Mouse (Mus musculus): ENCODE measurements around the gene Wfdc21. TPM values are rescaled to one million over a fixed set of nuclear protein-coding genes. Genes with fewer than 3 reads are reported as not detected.

The Wfdc21 gene
- total RNA-seq, 2 experiments from 2014 or later: not detected

DNA sequence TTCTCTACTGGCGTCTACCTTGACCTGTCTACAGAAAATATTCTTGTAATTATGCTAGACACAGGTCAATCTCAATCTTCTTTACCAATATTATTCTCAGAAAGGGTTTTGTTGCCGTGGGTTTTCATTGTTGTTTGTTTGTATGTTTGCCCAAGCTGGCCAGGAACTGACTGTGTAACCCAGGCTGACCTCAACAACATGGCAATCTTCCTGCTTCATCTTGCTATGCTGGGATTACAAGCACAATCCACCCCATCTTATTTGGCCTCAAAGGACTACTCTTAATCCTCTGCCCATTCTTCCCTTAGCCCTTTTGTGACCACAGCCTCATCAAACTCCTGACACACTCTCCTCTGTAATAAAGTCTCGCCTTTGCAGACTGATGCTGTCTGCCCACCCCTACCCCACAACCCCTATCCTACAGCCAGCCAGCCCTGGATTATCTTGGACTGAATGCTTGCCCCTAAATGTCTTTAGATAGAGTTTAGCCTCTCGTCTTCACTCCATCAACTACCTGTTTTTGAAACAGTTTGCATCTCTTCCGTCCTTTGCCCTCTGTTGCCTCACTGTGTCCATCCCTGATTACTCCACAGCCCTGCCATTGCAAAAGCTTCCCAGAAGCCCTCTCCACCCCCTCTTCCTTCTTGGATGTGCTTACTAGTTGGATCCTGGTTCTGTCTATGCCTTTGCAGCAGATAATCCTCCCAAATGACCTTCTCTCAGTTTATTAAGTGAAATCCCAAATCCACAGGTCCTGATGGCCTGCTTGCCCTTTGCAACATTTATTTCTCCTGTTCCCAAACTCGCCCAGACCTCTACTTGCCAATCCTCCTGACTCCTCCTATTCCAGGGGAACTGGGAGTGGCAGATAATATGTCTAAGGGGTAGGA, 881 bp downstream of the Wfdc21 start:
- no peak for DNase-seq
- intact Hi-C loops (cut with DNase I): no loop called here

DNA sequence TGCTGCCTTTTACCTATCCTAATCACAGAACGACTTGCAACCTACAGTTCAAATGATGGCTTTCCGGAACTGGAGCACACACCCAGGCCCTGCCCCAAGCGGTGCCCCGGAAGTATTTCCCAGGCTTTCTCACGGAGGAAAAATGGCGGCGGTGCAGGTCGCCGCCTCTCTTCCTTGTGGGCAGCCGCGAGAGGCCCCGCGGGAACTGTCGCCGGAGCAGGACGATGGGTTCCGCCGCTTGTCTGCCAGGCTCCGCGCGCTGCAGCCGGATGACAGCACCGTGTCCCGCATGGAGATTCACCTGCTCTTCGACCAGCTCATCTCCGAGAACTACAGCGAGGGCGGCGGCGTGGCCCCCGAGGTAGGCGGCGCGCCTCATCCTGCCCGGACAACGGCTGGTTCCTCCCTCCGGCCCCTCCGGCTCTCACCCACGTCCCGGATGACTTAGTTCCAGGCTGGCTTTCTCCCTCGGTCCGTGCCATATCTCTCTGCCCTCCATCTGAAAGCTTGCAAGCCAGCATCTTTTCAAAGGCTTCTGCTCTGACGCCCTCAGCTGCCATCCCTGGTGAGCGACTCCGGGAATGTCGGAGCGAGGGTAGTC, 6.9 kb downstream of the Wfdc21 start, which contains the start of gene Heatr6:
Gene Heatr6 (plus strand): TSS at position 116 of the 601 bp plus-strand sequence.
- DNase-seq: peak; percentile 81 to 87
- intact Hi-C loops (cut with DNase I): no loop called here

DNA sequence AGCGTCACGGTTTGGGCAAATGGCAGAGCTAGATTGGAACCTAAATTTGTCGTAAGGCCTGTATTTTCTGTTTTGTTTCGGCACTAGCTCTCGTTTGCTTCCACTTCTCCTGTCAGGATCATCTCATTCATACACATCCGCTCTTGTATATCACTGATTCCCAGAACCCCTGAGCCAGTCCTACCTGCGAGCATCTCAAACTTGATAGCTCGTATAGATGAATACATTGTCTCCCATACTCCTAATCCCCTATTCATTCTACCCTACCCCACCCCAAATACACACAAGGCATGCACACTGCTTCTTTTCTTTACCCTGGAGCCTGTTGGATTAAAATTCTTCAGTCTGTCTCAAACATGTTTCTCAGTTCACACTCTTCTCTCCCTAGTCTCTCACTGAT, 7.5 kb downstream of the Wfdc21 start:
- intact Hi-C loops (cut with DNase I): no loop called here
- no peak for DNase-seq

DNA sequence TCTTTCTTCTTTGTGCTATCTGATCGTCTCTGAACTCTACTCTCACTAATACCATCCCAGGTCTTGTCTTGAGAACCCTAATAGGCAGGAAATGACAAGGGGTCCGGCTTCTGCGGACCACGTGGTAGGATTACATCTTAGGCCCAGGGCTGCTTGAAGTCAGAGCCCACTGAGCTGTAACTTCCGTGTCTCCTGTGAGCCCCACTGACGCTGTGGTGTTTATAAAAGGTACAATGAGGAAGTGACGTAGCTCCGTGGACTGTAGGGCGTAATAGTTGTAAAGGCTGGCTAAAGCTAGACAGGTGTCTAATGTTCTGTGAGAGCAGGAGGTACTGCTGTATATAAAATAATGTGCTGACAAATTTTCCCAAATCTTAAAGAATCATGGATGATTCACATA, 20.6 kb downstream of the Wfdc21 start:
- intact Hi-C loops (cut with DNase I): no loop called here

DNA sequence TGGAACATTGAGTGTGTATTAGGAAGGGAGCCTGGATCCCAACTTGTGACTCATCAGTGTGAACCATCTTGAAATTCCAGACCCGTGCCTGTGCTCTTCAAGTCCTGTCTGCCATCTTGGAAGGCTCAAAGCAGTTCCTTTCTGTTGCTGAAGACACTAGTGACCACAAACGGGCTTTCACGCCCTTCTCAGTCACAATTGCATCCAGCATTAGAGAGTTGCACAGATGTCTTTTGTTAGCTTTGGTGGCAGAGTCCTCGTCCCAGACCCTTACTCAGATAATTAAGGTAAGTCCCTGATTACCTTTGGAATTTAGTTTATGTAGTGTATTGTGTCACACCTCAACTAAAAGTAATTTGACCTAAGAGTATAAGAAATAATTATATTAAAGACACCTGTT, 22.2 kb downstream of the Wfdc21 start:
- intact Hi-C loops (cut with DNase I): no loop called here
- DNase-seq: no peak

More for the DNA sequence above, 20.6 kb downstream of the Wfdc21 start:
- DNase-seq: no peak

DNA sequence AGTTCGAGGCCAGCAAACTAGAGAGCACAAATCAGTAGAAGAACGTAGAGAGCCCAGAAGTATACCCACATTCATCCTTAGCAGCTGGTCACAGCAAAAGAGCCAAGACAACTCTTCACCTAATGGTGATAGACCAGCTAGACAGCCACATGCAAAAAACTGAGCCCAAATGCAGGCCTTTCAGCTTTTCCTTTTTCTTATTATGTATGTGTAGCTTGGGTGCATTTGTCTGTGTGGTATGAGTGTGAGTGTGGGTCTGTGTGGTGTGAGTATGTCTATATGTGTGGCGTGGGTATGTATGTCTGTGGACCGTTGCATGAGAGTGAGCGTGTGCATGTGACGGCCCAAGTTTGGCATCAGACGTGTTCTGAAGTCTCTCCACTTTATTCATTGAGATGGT, 24.3 kb downstream of the Wfdc21 start:
- DNase-seq: no peak
- intact Hi-C loops (cut with DNase I): no loop called here

DNA sequence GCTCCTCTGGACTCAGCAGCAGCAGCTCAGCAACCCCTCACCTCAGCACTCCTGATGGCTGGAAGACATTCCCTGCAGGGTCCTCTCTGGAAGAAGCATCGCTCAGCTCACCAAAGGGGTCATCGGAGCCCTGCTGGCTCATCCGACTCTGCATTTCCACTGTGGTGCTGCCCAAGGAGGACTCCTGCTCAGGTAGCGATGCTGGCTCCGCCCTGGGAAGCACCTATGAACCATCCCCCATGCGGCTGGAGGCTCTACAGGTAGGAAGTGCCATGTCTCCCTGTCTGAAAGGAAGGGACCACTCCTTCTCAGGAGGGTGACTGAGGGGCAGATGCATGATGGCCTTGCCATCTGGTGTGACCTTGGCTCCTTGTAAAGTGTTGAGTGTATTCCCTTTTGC, 25.6 kb downstream of the Wfdc21 start:
- no peak for DNase-seq
- intact Hi-C loops (cut with DNase I): no loop called here

DNA sequence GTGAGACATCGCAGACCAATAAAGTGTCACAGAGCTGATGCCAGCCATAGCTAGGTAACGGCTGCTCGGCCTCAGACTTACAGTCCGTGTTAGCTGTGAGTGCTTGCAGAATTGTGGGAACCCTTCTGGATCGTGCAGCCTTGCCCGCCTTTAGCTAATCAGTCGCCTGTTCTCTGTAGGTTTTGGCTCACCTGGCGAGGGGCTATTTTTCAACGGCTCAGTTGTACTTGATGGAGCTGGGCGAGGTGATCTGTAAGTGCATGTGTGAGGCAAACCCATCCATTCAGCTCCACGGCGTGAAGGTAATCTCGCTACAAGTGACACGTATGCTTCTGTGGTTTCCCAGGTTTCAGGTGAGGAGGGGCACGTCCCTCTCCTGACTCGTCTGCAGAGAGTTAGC, 27.0 kb downstream of the Wfdc21 start:
- no peak for DNase-seq
- intact Hi-C loops (cut with DNase I): no loop called here

DNA sequence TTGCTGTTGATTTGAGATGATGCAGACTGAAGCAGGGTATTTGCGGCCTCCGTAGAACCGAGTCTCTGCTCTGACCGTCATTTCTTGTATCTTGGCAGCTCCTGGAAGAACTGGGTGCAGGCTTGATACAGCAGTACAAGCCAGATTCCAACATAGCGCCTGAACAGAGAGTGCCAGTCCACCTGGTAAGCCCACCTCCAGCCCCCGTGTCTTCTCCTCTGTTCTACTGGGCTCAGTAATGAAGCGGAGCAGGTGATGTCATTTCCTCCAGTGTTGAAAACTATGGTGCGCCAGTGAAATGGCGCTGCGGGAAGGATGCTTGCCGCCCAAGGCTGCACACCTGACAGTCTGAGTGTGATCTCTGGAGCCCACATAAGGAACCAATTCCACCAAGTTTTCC, 27.6 kb downstream of the Wfdc21 start:
- no peak for DNase-seq
- intact Hi-C loops (cut with DNase I): no loop called here

DNA sequence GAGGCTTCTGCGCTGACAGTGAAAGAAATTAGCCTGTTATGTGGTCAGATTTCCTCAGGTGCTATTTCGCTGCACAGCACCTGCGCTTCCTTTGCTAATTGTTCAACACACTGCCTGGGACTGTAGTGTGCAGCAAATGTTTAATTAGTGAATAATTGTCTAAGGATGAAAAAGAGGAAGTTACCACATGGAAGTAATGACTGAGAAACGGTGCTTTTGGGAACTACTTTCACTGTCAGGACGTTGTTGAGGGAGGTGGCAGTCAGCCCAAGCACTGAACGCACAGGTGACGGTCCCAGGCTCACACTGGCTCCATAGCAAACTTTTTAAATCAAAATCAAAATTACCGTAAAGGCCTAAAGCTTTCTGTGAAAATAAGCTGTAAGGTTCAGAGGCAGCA, 30.1 kb downstream of the Wfdc21 start:
- DNase-seq: no peak

DNA sequence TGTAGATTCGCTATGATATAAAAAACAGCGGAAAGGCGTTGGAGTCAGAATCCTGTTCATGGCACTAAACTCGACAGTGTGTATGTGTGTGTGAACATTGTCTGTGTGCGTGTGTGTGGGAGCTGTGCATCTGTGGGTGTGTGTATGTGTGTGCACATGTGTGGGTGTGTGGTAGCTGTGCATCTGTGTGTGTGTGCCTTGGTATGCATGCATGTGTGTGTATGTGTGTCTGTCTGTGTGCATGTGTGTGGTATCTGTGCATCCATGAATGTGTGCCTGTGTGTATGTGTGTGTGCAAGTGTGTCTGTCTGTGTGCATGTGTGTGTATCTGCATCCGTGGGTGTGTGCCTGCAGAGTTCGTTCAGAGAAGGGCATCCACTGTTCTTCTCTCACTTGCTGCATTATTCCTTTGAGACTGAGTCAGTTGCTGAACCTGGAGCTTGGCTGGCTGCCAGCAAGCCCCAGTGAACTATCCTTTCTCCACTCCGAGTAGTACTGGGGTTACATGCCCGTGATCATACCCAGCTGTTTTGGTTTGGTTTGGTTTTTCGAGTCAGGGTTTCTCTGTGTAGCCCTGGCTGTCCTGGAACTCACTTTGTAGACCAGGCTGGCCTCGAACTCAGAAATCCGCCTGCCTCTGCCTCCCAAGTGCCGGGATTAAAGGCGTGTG, 37.3 kb downstream of the Wfdc21 start:
- intact Hi-C loops (cut with DNase I): no loop called here
- no peak for DNase-seq

More for the DNA sequence above, 30.1 kb downstream of the Wfdc21 start:
- intact Hi-C loops (cut with DNase I): no loop called here

DNA sequence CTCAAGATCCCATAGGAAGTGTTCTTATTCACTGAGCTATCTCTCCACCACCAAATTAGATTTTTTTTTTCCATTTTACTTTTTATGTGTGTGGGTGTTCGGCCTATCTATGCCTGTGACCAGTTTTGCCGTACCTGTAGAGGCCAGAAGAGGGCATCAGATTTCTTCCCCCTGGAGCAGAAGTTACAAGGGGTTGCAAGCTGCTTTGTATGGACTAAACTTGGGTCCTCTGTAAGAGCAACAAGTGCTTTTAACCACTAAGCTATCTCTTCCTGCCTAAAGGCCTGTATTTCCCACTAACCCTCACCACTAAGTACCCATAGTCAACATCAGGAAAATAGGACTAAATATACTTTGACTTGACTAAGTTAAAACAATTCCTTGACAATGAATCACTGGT, 37.9 kb downstream of the Wfdc21 start:
- DNase-seq: no peak
- intact Hi-C loops (cut with DNase I): loop anchor here (5.0 kb wide), 2 partner anchors 153 to 248 kb away; no protein-coding TSS in a partner anchor

DNA sequence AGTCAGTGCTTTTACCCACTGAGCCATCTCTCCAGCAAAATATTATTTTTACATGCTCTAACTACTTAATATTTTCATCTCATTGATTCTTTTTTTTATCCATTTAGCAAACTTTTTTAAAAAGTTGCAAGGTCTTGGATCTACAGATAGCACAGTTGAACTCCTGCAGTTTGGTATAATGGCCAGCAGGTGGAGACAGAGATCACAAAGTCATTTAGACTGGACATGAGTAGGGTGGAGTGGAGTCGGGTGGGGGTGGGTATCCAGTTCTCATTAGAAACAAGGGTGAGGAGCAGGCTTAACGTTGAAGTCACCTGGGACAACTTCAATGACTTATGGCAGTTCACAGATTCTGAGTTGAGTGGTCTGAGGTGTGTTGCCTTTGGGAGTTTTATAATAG, 38.6 kb downstream of the Wfdc21 start:
- no peak for DNase-seq
- intact Hi-C loops (cut with DNase I): loop anchor here (5.0 kb wide), 2 partner anchors 152 to 247 kb away; no protein-coding TSS in a partner anchor

DNA sequence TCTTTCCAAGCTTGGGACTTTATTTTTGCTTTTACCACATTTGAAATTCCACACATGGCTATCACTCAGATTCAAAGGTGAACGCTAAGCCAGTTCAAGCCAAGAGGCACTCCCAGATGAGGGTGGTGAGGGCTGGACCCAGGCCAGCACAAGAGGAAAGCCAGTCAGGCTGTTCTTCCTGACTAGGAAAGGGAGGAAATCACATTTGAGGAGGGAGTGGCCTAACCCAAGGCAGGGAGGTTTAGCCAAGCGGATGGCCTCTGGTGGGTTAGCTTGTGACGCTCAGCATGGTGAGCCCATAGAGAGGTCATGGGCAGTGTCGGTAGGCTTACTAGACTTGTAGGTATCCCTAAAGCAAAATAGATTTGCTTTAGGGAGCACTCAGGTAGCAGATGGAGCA, 40.1 kb downstream of the Wfdc21 start:
- DNase-seq: peak in 1 of 2 experiments; percentile 17
- intact Hi-C loops (cut with DNase I): loop anchor here (5.0 kb wide), 2 partner anchors 150 to 245 kb away; no protein-coding TSS in a partner anchor

DNA sequence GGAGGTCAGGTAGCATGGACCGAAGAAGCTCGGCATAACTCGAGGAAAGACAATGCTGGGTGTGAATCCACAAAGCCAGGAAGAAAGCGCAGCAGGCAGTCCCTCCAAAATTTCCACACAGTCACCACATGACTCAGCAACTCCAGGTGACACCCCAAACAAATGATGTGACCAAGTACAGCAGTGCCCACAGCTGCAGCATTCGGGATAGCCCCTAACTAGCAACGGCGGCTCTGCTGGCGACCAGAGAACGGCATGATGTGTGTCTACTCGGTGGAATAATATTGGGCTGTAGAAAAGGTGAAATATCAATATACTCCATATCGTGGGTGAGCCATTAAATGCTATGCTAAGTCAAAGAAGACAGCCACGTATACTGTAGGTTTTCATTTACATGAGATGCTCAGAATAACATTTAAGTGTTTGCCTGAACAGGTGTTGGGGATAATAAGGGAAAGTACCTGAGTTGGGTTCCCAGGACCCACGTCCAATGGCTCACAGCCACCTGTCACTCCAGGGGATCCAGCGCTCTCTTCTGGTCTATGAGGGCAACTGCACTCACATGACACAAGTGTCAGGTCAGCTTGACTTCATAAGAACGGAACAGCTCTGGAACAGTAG, 40.8 kb downstream of the Wfdc21 start:
- intact Hi-C loops (cut with DNase I): loop anchor here (5.0 kb wide), 2 partner anchors 150 to 245 kb away; no protein-coding TSS in a partner anchor

DNA sequence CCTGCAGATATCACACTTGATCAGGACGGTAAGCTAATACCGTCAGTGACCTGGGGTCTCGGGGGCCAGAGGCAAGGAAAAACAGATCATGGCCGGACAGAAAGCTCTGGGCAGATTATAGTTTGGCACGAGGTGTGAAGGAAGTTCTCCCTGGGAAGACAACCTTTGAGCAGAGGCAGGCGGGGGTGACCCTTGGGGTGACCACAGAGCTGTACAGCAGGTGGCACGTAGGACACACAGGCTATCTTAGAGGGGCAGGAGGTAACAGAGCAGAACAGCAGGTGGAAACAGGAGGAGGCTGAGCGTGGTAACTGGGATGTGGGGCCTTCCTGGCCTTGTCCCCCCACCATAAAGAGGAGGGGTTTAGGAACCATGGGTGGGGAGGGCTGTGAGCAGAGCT, 41.6 kb downstream of the Wfdc21 start:
- intact Hi-C loops (cut with DNase I): loop anchor here (5.0 kb wide), 2 partner anchors 149 to 244 kb away; no protein-coding TSS in a partner anchor
- DNase-seq: no peak

More for the DNA sequence above, 40.8 kb downstream of the Wfdc21 start:
- DNase-seq: no peak

DNA sequence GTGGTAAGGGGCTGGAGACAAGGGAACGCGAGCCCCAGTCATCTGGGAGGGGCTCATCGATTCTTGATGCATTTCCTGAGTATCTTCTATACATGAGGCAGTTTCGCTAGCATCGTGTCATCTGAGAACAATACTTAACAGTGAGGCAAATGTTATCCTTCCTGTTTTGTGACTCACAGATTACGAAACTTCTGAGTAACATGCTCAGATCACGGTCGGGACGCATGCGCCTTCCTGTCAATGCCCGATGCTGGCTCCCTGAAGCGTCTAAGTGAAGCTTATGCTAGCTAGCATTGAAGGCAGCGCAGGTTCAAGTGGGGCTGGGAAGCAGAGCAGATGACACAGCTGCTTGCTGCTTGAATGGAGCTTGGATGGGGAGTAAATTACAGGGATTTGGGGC, 42.5 kb downstream of the Wfdc21 start:
- intact Hi-C loops (cut with DNase I): loop anchor here (5.0 kb wide), 2 partner anchors 148 to 243 kb away; no protein-coding TSS in a partner anchor
- no peak for DNase-seq

DNA sequence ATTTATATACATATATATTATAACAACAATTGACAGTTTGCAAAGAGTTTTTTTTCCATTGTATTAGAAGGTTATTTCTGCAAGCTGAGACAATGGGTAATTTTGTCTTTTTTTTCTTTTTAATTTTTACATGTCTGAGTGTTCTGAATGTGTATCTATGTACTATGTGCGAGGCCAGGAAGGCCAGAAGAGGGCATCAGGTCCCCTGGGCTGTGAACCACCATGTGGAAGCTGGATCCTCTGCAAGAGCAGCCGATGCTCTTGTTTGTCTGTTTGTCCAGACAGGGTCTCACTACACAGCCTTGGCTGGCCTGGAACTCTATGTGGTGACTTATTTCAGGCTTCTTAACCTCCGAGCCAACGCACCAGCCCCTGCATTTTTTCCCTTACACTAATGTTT, 44.4 kb downstream of the Wfdc21 start:
- intact Hi-C loops (cut with DNase I): no loop called here
- DNase-seq: no peak

DNA sequence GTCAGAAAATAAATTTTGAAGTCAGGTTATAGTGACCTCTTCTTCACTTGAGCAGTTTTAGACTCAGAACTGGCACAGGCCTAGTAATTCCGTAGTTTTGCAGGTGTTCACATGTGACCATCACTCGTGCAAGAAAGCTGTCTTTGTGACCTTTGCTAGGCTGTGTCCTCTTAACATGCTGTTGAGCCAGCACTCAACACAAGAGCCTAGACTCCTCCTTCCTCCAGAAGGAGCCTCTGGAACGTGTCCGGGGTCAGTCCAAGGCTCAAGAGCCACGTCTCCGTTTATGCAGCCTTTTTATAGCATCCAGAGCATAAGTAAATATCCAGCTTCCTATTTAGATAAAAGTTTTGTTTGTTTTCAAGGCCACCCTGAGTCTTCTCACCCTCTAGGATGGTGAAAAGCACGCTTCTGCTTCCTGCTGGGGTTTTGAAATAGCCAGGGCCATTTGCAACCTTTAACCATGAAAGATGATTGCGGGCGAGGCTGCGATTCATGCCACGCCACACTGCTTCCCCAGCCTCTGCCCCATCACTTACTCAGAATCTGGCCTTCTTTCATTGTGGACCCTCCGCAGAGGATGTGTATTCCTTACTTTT, 45.7 kb downstream of the Wfdc21 start:
- intact Hi-C loops (cut with DNase I): no loop called here
- no peak for DNase-seq

DNA sequence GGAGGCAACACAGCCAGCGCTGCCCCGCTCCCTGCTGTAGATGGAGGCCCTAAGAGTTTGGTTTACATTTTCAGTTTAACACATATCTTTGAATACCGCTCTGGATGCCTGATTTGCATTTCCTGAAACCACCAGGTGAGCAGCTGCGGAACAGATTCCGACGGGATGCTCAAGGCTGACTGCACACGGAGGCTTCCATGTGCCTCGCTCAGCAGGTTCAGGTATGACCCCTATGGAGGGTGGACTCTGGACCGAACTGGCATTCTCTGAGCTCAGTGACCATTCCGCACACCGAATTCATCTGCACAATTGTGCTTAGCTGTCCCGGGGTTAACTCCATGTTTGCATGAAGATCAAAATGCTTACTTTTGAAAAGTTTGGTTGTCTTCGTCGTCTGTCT, 46.5 kb downstream of the Wfdc21 start:
- no peak for DNase-seq
- intact Hi-C loops (cut with DNase I): no loop called here
